Mouse (Mus musculus) spleen, adult 2 months (tissue): ENCODE results near the gene Kl.

Experiments
- CTCF ChIP-seq: fragments of 200-500 bp; IDR thresholded peaks from 2 replicates; pipeline ENCODE4 v1.5.1; 2011; ENCODE audit warnings: mild to moderate bottlenecking, inconsistent platforms; ENCODE audit not compliant: insufficient read depth, insufficient read length, insufficient replicate concordance; ENCODE audit errors: extremely low read depth
- POLR2A ChIP-seq: fragments of 200-500 bp; IDR thresholded peaks from 2 replicates; pipeline ENCODE4 v1.6.1; 2011; ENCODE audit warnings: low read depth, low read length, inconsistent platforms

DNA sequence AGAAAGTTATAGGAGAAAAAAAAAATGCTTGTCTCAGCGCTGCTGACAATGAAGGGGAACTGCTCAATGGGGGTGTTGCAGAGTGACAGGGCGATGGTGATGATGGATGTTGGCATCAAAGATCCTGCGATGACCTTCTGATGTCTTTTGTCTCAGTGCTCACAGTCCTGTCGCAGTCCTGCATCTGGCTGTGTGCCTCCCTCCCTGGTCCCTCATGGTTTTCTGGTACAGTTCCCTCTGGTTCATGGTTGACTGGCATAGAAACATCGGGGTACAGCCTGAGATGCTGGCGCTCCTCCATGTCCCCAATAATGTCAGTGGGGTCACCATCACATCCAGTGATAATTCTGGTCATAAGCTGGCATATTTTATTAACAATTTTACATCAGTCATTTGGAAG lies 18.7 kb downstream of the Kl start:
- no peak for TF ChIP-seq CTCF
- TF ChIP-seq POLR2A = no peak
